Mouse (Mus musculus) E14TG2a.4 (cell line): Measurements from ENCODE around the gene Prss22.

Experiments
- CTCF ChIP-seq: conservative IDR thresholded peaks from 2 replicates; pipeline ENCODE4 v1.5.1; 2014; ENCODE audit warnings: low read length
- NANOG ChIP-seq: IDR thresholded peaks from 2 replicates; pipeline ENCODE4 v1.6.1; 2014; ENCODE audit warnings: borderline replicate concordance, low read length, mixed read lengths
- POU5F1 ChIP-seq: IDR thresholded peaks from 2 replicates; pipeline ENCODE4 v1.6.1; 2014; ENCODE audit warnings: low read length, borderline replicate concordance

- TF ChIP-seq CTCF, result no peak
- no peak for TF ChIP-seq NANOG
- no peak for TF ChIP-seq POU5F1
These were observed 31.6 kb upstream of the Prss22 start for GRCm38 (mm10) chr17:24029477-24029876.
